Mouse (Mus musculus) right cerebral cortex, postnatal 4 days (tissue): ENCODE data around the gene Rbp7.
"Not testable (repeated sequence)": the region's sequence is repeated elsewhere in the genome, so short reads cannot be mapped to it uniquely, and the experiment has no call there.

Source experiments
- DNase-seq: peaks from one replicate; pipeline ENCODE4 v3.0.0-alpha.2; 2022

Rbp7 gene

DNA sequence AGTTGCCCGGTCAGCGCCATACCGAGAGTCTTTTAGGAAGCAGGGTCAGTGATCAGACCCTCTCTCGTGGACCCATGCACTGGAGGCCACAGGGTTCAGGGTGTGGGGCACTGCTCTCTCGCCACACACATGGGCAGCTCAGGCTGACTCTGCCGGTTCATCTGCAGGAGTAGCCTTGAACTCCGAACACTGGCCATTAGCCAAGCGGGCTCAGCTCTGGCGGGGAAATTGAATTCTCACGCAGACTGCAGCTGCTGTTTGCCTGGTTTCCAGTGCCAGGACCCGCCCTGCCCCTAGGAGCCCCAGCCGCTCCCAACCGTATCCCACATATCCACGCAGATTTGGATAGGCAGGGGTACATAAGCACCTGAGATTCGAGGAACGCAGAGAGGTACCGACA is 515 bp downstream of the Rbp7 start:
- DNase-seq = no peak

DNA sequence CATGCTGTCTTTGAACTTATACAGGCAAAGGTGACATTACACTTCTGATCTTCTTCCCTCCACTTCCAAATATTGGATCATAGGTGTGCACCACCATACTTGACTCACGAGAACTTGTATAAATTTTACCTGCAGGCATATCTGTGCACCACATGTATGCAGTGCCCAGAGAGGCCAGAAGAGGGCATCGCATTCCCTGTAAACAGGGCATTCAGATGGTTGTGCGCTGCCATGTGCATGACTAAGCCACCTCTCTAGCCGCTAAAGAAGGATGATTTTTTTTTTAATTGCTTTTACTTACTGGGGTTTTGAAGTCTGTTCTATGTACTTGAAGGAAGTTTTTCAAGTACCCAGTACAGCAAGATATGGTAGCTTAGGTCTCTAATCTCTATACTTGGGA is 1.1 kb downstream of the Rbp7 start:
- DNase-seq = peak; percentile 53

DNA sequence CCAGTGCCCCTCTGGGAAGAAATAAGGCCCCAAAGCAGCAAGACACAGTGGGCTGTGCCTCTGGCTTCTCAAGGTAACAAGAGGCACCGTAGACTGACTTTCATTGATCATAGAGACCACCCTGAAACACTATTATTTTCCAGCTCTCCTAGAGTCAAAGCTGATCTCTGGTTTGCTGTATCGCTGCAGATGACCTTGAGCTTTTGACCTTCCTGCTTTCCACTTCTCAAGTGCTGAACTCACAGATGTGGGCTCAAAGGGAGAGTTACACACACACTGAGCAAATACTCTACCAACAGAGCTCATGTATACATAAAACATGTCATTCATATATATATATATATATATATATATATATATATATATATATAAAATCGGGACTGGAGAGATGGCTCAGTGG is 4.1 kb downstream of the Rbp7 start:
- DNase-seq = no peak

DNA sequence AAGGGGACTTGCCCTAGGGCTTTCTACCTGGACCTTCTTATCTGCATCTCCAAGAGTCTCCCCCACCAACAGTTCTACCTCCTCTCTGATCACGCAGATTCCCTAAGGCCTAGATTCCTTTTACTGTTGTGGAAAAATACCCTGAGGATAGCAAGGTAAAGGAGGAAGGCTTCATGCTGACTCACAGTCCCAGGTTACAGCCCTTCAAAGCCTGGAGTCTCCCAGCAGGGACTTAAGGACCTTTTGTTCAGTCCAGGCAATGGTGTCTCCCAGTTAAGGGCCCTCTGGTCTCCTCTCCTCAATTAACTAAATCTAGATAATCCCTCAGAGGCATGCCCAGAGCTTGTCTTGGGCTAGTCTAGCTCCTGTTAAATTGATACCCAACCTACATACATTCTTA is 8.5 kb downstream of the Rbp7 start:
- no peak for DNase-seq

DNA sequence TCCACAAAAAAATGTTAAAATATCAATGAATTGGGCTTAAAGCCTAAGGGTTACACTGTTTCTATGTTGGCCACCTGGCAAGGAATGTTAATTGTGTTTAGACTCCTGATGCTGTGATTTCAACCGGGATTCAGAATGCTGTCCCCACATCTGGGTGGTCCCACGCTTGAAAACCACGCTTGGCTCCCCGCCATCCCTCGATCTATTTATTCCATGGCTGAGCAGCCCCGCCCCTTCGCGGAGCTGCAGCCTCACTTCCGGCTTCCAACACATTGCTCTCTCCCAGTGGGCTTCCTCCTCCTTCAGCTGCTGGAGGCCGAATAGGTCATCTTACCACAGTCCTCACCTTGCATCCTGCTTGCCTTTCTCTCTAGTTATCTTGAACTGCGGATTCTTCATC is 8.9 kb downstream of the Rbp7 start:
- DNase-seq = peak; percentile 71

DNA sequence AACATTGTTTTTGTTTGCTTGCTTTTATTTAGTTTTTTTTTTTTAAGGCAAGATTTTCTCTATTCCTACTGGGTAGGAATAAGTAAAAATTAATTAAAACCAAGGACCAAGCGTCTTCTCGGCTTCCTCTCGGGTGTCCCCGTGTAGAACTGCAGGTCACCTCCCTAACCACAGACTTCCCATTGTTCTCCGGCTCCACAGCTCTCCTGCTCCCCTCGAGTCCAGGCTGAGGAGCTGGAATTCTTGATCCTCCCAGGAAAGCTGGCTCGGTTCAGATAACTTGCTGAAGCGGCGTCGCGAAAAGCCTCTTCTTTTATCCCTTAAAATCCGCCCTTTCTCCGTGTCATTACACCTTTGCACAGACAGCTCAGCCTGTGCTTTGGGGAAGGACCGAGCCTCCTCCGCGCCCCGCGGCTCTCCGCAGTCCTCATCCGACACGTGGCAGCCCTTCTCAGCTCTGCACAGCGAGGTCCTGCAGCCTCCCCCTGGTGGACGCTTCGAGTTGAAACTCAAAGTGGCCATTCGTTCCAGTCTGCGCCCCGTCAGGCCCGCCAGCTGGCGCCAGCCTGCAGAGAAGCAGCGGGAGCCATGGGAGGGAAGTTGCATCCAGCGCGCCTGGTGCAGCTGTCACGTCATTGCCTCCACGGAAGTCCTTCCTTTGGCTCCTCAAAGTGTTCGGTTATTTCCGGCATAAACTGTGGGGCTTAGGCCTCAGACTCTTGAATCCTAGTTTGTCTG is 9.6 kb downstream of the Rbp7 start:
- DNase-seq = peak; percentile 82

DNA sequence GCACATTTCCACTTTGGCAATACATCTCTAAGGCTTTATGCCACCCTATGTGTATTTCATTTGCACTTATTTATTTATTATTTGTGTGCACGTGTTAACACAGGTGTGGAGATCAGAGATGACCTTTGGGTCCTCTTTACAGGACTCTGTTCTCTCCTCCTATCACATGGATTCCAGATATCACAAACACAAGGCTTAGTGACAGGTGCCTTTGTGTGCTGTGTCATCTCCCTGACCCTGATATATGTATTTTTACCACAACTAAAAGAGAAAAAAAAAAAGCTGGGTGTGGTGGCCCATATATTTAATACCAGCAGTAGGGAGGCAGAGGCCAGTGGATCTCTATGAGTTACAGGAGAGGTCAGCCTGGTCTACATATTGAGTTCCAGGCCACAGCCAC is 10.3 kb downstream of the Rbp7 start:
- DNase-seq = no peak

DNA sequence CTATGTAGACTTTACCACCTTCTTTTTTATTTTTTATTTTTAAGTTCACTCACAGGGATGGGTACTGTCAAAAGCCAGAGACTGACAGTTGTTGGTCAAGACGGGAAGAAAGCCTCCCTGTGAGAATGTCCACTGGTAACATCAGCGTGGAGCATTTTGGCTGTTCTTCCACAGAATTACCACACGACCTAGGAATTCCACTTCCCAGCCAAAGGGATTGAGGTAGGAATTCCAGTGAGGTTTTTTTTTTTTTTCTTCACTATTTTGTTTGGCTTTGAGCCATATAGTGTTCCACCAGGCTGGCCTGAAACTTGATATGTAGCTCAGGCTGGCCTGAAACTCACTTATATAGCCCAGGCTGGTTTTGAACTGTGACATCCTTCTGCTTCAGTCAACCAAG is 12.3 kb downstream of the Rbp7 start:
- no peak for DNase-seq

DNA sequence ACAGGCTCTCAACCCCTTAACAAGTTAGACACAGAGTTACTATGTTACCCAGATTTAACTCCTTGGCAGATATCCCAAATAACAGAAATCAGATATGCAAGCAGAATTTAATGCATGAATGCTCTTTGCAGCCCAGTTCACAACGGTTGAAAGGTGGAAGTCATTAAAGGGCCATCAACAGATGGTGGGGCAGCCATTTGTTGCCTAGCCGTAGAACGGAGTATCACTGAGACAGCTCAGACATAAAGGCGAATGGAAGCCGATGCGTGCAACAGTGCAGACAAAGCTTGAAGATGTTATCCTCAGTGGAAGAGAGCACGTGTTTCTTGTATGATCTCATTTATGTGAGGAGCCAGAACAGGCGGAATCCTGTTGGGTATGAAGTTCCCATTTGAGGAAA is 14.2 kb downstream of the Rbp7 start:
- DNase-seq = no peak

DNA sequence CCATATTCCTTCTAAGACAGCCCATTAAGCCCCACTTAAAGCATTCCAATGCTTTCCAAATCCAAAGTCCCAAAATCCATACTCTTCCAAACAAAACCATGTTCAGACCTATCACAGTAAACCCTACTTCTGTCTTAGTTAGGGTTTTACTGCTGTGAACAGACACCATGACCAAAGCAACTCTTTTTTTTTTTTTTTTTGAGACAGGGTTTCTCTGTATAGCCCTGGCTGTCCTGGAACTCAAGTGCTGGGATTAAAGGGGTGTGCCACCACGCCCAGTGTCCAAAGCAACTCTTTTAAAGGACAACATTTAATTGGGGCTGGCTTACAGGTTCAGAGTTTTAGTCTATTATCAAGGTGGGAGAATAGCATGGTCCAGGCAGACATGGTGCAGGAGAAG is 22.9 kb downstream of the Rbp7 start:
- DNase-seq = not testable (repeated sequence)

DNA sequence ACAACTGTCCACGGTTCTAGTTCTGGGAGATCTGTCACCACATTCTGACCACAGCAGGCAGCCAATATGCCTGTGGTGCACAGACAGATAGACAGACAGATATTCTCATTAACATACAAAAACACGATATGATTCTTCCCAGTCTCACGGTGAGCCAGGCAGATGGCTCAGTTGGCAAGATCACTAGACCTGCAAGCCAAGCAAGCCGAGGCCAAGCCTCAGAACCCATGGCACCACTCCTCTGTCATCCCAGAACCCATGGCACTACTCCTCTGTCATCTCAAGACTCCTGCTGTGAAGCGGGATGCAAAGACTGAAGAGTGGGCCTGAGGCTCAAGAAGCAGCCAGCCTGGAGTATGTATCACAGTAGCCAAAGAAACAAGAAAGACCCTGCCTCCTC is 25.2 kb downstream of the Rbp7 start:
- DNase-seq = no peak

DNA sequence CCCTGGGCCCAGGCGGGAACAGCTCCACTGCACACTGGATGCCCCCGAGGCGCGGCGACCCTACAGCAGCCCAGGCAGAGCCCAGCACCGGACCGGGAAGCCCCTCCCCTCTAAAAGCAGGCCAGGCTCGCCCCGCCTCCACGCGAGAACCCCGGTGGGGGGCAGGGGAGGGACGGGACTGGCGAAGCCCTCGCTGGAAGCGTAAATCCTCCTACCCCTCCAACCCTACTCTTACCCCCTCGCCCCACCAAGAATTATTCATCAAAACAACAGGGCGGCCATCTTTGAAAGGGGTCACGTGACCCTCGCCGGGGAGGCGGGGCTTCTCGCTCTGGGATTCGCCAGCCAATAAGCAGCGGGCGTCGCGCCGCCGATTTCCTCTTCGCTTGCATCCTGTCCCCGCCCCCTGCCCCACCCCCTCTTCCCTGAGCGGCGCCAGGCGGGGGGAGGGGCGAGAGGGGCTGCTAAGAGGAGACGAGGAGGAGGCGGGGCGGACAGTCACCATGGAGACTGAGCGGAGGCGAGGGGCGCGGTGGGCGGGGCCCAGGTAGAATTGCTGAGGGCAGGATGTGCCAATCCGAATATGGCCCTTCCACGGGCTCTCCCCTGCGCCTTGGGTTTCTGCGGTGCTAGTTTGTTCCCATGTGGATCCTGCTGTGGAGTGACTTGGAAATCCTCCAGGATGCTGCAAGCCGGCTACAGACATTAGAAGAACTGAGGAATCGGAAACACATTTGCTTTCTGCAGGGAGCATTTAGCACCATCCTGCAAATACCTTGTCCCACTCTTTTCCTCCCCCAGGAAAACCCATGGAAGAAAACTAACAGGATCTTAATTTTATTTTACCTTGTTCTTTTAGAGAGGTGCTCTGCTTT is 28.2 kb downstream of the Rbp7 start, which contains the start of gene Ube4b:
TSS of gene Ube4b (minus strand) at position 425 of the 875 bp plus-strand sequence.
- peak; percentile 100 for DNase-seq

DNA sequence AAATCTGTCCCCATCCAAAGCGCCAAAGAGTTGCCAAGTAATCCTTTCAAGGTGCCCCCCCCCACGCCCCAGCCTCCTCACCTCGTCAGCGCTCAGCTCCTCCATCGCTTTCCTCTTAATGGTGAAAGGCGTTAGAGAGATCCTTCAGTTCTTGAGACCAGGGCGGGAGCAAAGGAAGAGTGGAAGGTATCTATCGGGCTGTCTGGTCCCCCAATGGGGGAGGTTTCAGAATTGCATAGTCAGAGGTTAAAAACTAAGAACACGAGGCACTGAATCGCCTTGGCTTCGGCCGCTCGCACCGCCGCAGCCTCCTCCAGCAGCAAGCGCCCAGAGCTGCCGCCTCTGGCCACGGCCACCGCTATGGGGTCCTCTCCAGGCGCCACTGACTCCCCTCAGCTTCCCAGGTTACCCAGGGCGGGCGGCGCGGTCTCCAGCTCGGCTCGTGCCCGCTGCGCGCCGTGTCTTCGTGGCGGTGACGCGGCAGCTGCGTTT is 28.9 kb downstream of the Rbp7 start:
- peak; percentile 42 for DNase-seq

DNA sequence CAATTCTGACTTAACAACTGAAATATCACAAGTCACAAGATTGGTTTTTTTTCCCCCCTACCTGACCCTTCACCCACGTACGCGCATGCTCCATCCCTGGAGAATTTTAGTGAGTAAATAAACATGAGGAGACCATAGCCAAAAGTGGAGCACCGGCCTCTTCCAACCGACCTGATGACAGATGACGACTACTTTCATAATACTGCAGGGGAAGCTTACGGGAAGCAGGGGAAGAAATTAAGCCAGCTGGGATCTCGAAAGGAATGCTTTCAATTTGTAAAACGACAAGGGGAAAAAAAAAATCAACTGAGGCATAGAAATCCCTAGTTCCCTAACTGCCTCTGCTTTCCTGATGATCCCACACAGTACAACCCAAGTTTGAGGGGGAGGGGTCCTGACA is 30.0 kb downstream of the Rbp7 start:
- no peak for DNase-seq

DNA sequence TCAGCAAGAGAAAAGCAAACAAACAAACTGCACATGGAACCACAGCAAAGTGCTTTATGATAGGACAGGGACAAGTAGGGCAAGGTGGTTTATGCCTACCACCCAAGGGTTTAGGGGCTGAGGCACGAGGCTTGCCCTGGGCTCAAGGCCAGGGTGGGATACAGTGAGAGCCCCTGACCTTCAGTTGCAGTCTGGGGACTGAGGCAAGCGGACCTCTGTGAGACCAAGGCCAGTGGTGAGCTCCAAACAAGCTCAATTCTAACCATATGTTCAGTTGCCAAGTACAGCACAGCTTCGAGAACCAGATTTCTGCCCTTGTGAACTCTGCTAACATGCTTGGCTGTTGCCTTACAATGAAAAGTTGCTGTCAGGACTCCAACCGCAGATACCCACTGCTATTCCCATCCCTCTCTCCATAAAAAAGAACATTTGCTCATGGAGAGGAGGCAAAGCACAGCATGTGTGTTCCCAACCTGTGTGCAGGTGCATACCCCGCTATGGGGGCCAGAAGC is 36.9 kb downstream of the Rbp7 start:
- no peak for DNase-seq

DNA sequence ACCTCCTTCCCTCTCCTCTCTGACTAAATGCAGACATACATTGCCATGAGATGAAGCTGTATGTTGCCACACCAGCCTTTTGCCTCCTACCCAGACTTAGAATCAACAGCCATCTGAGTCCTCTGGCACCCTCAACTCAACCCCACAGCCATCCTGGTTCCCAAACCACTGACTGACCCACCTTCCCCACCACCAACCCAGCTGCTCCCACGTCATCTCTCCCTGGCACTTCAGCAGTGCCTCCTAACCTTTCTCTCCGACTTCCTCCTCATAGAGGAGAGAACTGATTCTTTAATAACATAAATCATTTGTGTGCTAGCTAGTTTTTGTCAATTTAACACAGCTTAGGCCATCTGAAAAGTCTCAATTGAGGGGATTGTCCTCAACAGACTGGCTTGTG is 37.8 kb downstream of the Rbp7 start:
- no peak for DNase-seq

DNA sequence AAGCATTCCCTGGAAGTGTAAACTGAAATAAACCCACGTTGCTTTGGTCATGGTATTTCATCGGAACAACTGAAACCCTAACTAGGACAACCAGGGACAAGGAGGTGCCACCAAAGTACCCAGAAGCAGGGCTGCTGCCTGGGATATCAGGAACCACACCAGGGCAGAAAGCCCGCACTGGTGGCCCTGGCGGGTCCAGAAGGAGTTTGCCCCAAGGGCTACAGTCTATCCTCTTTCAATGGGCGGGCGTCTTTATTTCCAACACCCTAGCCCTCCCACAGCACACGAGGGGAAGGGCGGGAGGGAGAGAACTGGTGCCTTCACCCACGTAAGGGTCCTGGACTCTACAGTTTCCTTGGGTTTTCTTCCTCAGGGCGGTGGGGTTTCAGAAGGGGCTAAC is 38.4 kb downstream of the Rbp7 start:
- DNase-seq = no peak

DNA sequence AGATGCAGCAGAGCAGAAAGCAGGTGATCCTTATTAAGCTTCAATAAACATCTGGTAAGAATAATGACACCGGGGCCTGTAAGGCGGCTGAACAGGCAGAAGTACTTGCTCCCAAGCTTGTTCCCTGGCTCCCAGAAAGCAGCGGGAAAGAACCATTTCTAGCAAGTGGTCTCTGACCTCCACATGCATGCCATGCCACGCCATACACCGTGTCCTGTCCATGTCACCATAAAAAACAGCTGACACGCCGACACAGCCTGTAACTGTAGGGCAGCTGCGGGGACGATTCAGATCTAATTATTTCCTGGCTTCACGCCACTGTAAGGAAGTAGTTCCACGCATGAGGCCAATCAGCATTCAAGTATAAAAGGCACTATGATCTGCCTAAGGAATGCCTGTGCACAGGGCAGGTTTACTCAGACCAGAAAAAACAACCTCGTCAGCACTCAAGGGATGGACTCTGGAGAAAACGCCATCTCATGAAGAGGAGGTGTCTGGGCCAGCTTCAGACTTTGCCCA is 39.1 kb downstream of the Rbp7 start:
- no peak for DNase-seq

DNA sequence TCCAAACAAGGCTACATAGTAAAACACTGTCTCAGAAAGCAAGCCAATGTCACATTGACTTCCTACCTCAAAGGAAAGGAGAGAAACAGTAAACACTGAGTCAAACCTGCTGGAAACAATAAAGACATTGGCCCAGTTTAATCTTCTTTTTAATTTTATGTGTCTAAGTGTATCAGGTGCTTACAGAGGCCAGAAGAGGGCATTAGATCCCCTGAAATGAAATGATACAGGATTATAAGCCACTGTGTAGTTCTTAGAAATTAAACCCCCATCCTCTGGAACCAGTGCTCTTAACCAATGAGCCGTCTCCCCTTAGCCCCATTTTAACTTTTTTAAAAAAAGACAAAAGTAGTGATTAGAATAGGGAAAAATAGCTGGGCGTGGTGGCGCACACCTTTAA is 40.5 kb downstream of the Rbp7 start:
- DNase-seq = no peak

DNA sequence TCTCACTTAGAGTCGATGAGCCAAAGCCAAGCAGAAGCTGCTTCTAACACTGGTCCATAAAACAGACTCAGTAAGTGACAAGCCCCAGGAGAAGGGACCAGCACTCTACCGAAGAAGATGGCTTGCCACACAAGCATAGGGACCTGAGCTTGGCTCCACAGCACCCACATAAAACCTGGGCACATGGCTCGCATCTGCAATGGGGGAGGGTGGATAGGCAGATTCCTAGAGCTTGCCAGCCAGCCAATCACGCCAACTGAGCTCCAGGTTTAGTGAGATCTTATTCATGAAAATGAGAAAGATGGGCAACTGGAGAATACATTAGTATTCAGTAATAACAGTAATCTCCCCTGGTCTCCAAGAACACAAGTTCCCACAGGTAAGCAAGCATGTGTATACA is 45.0 kb downstream of the Rbp7 start:
- no peak for DNase-seq

DNA sequence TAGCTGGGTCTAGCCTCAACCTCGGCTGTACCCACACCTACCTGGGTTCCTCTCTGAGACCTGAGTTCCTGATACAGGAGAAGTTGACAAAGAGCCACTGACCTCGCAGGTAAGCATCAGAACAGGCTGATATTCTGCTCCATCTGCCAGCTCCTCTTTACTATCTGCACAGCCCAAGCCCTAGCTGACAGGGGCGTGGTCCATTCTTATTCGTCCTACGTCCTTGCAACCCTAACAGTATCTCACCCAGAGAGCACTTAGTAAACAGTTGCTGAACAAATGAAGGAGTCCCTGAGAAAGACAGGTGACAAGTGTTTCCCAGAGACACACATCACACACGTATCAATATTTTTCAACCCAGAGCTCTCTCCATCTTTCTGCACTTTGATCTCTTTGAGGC is 46.4 kb downstream of the Rbp7 start:
- no peak for DNase-seq

DNA sequence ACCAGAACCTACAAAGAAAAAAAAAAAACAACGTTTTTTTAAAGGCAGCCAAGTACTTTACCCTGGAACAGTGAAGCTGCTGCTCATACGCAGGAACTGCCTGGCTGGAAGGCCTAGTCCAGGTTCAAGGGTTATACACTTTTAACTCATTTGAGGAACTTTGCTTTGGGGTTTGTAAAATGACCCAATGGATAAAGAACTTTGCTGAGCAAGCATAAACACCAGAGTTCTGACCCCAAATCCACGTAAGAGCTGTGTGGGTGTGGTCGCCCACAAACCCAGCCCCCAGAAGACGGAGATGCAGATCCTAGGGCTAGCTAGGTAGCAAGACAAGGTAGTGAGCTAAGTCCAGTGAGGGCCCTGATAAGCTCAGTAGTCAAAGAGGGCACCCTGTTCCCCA is 47.3 kb downstream of the Rbp7 start:
- no peak for DNase-seq

DNA sequence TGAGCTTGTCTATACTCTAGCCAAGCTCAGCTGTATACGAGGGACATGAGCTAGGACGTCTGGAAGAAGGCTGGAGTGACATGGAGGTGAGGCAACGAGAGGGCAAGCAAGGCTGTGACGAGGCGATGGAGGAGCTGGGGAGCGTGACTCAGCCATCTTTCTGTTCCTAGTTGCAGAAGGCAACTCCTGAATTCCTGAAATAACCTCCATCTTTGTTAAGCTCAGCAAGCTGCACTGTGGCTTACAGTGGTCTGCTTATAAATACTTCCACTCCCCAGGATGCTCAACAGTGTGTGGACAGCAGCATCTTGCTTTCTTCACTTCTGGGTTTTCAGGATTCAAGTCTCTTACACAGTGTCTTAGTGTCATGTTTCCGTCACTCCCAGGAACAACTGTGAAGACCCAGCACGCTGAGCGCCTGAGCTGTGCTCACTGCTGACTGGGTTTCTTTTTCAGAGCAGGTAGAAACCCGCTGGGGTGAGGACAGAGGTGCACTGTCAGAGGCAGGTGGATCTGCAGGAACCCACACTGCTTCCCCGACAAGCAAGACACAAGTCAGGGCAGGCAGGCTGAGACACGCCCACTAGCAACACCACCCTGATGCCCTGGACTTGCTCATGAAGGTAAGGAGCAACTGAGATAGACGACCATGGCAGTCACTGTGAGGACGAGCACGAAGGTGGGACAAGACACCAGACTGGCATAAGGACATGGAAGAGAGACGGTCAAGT is 48.9 kb downstream of the Rbp7 start:
- DNase-seq = no peak
